Mouse (Mus musculus): Measurements from ENCODE around the gene Zfp354a.
"Not testable (repeated sequence)": the region's sequence is repeated elsewhere in the genome, so short reads cannot be mapped to it uniquely, and the experiment has no call there.

Zfp354a gene

GRCm38 (mm10) chr11:51059151-51059571 is at the start of gene Zfp354a:
Gene Zfp354a (plus strand): TSS chr11:51059257.
- CTCF ChIA-PET = no interaction called here

- CTCF ChIA-PET = no interaction called here
These were observed 47.2 kb upstream of the Zfp354a start for GRCm38 (mm10) chr11:51011821-51012220.

- CTCF ChIA-PET = no interaction called here
These were observed 45.1 kb upstream of the Zfp354a start, which contains the start of gene Olfr54 for GRCm38 (mm10) chr11:51013936-51014335. Gene Olfr54 (plus strand): TSS chr11:51014236.

- CTCF ChIA-PET = no interaction called here
These were observed 42.7 kb upstream of the Zfp354a start for GRCm38 (mm10) chr11:51016341-51016740.

- CTCF ChIA-PET = not testable (repeated sequence)
These were observed 32.2 kb upstream of the Zfp354a start for GRCm38 (mm10) chr11:51026811-51027210.

- CTCF ChIA-PET = not testable (repeated sequence)
These were observed 29.7 kb upstream of the Zfp354a start for GRCm38 (mm10) chr11:51029381-51029780.

GRCm38 (mm10) chr11:51030225-51030624 is 28.8 kb upstream of the Zfp354a start:
- CTCF ChIA-PET = no interaction called here

GRCm38 (mm10) chr11:51032851-51033250 is 26.2 kb upstream of the Zfp354a start:
- CTCF ChIA-PET = no interaction called here

- CTCF ChIA-PET = not testable (repeated sequence)
These were observed 24.9 kb upstream of the Zfp354a start for GRCm38 (mm10) chr11:51034141-51034540.

GRCm38 (mm10) chr11:51035951-51036350 is 23.1 kb upstream of the Zfp354a start:
- CTCF ChIA-PET = no interaction called here

GRCm38 (mm10) chr11:51044776-51045175 is 14.3 kb upstream of the Zfp354a start:
- CTCF ChIA-PET = not testable (repeated sequence)

GRCm38 (mm10) chr11:51047809-51048208 is 11.2 kb upstream of the Zfp354a start, which contains the start of gene Olfr1375:
Gene Olfr1375 (plus strand): TSS chr11:51048109.
- CTCF ChIA-PET = not testable (repeated sequence)

- CTCF ChIA-PET = no interaction called here
These were observed 7.4 kb upstream of the Zfp354a start for GRCm38 (mm10) chr11:51051678-51052077.

GRCm38 (mm10) chr11:51053230-51053629 is 5.8 kb upstream of the Zfp354a start:
- CTCF ChIA-PET = no interaction called here

- CTCF ChIA-PET = no interaction called here
These were observed 583 bp downstream of the Zfp354a start for GRCm38 (mm10) chr11:51059640-51060039.

GRCm38 (mm10) chr11:51060981-51061380 is 1.9 kb downstream of the Zfp354a start:
- CTCF ChIA-PET = no interaction called here

GRCm38 (mm10) chr11:51063276-51063675 is 4.2 kb downstream of the Zfp354a start:
- CTCF ChIA-PET = no interaction called here

- CTCF ChIA-PET = no interaction called here
These were observed 4.8 kb downstream of the Zfp354a start for GRCm38 (mm10) chr11:51063841-51064240.

- CTCF ChIA-PET = no interaction called here
These were observed 25.5 kb downstream of the Zfp354a start for GRCm38 (mm10) chr11:51084527-51084926.

GRCm38 (mm10) chr11:51085269-51085668 is 26.2 kb downstream of the Zfp354a start:
- CTCF ChIA-PET = no interaction called here

GRCm38 (mm10) chr11:51107261-51107660 is 48.2 kb downstream of the Zfp354a start:
- CTCF ChIA-PET = no interaction called here

- CTCF ChIA-PET = no interaction called here
These were observed 51.6 kb downstream of the Zfp354a start for GRCm38 (mm10) chr11:51110621-51111020.
